Mouse (Mus musculus) frontal cortex, adult (tissue): ENCODE data around the gene Nudt19.
A peak's percentile ranks its signal among the peaks of the same experiment; 100 is the strongest.
"Not testable (repeated sequence)": the region's sequence is repeated elsewhere in the genome, so short reads cannot be mapped to it uniquely, and the experiment has no call there.

ENCODE experiments used
- ATAC-seq: cut with Nextera tagmentation; 2 replicates; pipeline ENCODE4 v1.9.2; 2017; ENCODE audit warnings: mild to moderate bottlenecking, moderate library complexity, mixed read lengths; ENCODE audit not compliant: low TSS enrichment

The Nudt19 gene

DNA sequence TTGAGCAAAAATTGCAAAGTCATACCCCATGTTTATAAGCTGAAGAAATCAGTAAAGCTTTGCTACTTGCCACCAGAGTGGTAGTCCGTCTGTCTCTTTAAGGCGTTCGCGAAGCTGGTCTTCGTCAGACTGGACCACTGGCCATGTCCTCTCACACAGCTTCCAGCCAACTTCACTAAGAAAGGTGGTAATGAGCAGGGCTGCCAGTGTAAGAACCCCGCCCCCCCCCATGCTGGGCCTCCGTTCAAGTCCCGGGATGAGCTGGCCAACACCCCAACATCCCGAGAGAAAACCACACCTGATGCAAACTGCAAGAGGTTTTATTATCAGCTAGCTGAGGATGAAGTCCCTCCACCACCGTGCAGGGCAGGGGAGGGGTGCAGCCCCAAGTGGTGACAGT, 8.8 kb upstream of the Nudt19 start:
- not testable (repeated sequence) for ATAC-seq

DNA sequence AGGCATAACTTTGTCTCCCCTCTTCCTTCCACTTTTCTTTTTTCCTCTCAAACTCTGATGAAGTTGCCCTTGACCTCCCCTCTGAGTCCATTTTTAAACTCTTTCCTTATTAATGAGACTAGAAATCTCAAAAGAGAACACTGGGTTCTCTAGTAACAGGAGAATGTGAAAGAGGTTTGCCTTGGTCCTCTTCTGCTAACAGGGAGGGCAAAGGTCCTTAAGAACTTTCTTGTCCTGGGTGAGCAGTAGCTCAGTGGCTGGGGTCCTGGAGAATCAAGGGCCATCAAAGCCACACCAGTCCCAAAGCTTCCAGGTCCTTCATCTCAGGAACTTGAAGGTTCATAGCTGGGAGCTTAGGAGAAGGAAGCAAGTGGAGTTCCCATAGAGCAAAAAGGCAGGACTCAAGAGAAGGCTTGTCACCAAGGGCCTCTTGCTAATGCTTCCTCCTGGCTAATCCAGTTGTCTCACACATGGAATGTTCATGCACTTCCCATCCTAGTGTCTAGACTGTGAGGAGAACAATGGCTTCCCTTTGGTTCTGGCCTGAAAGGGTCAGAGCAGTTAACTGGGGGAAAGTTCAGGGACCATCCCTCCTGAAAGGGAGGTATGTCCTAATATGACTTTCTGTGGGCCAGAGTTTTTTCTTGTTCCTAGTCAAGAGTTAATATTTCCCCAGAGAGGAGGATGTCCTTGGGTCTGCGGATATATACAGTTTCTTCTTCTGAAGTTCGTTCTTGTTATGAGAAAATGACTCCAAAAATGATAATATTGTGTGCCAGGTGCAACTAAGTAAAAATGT, 8.2 kb upstream of the Nudt19 start:
- ATAC-seq: no peak

GRCm38 (mm10) chr7:35563071-35563470, 7.0 kb upstream of the Nudt19 start:
- no peak for ATAC-seq

DNA sequence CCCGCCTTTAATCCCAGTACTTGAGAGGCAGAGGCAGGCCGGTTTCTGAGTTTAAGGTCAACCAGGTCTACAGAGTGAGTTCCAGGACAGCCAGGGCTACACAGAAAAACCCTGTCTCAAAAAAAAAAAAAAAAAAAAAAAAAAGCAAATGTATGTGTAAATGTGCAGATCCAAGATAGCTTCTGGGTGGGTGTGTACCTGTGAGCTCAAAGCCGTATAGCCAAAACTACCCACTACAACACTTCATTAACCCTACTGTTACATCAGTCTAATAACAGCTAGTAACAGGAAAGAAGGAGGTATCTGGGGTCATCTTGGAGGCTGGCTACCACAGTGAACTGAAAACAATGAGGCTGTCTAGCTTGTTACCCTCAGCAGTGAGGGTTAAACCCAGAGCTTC, 3.7 kb upstream of the Nudt19 start:
- no peak for ATAC-seq

GRCm38 (mm10) chr7:35558681-35559080, 2.6 kb upstream of the Nudt19 start:
- no peak for ATAC-seq

DNA sequence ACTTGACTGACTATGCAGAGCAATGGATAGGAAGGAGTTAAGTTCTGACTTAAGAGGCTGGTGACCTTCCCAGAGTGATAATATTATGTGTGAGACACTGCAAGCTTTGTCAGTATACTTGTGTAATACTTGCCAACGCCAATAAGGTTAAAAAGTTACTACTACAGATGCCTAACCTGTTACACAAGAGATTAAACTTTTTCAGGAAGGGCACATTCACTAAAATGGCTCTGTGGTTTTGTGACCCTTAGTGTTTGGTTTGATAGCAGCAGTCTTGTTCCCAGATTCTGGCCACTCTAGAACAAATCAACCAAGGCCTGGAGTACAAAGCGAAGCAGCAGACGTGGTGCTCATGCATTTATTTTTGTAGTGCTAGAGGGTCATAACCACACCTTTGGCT, 1.5 kb upstream of the Nudt19 start:
- no peak for ATAC-seq

DNA sequence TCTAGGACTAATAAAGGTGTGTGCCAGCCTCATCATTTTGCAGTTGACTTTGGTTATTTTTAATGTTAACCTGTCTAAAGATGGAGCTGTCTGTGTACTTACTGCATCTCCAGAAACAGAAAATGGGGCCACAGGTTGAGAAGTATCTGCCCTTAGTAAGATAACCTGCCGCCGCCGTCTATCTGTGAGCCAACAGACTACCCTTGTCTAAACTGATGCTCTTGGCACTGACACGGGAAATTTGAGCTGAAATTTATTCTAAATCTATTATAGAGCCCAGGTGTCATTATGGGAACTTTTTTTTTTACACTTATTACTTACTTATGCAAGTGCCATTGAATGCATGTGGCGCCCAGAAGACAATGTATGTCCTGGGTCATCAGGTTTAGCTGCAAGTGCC, 801 bp upstream of the Nudt19 start:
- ATAC-seq: no peak

GRCm38 (mm10) chr7:35555224-35556204, 590 bp downstream of the Nudt19 start:
- ATAC-seq: peak; percentile 85

GRCm38 (mm10) chr7:35554605-35555175, 1.4 kb downstream of the Nudt19 start:
- ATAC-seq: peak; percentile 29; the same call in 1 of the 2 replicates

- no peak for ATAC-seq
These were observed 2.1 kb downstream of the Nudt19 start for GRCm38 (mm10) chr7:35553751-35554604.

DNA sequence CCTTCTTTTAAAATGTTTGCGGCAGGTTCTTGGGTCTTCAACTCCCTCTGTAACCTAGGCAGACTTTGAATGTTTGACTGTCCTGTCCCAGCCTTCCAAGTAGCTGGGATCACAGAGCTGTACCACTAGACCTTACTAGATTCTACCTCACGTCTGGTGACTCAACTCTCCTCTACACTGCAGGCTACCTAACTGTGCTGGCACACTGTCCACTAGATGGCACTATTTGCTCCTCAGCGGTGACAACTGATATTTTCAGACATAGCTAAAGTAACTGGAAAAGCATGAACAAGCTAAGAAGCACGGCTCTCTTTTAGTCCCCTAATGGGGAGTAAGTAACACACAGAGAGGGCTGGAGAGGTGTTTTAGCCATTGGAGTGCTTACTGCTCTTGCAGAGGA, 10.2 kb downstream of the Nudt19 start:
- peak; percentile 93 for ATAC-seq

GRCm38 (mm10) chr7:35537562-35537961, 18.5 kb downstream of the Nudt19 start, which contains the start of gene Tdrd12:
Tdrd12 (minus strand) TSS chr7:35537745.
- ATAC-seq: no peak

GRCm38 (mm10) chr7:35535750-35536512, 20.2 kb downstream of the Nudt19 start:
- ATAC-seq: no peak

DNA sequence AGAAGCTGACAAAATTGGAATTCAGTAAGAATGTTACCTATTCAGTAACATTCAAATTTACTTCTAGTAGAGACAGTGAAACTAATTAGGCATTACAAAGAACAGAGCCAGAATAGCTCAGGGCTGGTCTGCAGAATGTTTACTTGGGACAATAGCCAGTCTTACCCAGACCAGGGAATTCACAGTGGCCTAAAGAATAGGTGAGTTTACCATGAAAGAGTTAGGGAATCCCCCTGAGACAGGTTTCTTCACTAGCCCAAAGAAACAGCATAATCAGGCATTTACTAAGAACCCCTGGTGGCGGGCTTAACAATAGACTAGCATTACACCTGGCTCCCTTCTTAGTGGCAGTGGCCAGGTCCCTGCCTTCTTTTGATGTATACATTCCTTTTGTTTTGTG, 25.6 kb downstream of the Nudt19 start:
- not testable (repeated sequence) for ATAC-seq

- no peak for ATAC-seq
These were observed 26.1 kb downstream of the Nudt19 start for GRCm38 (mm10) chr7:35530026-35530425.

DNA sequence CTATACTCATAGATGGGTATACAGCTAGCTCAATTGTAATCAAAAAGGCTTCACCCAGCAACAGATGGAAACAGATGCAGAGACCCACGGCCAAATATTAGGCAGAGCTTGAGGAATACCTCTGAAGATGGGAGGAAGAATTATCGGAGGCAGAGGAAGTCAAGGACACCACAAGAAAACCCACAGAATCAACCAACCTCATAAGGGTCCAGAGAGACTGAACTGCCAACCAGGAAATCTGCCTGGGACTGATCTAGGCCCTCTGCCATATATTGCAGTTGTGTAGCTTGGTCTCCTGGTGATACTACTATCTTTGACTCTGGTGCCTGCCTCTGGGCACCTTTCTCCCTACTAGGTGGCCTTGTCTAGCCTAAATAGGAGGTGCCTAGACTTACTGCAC, 29.3 kb downstream of the Nudt19 start:
- ATAC-seq: no peak

DNA sequence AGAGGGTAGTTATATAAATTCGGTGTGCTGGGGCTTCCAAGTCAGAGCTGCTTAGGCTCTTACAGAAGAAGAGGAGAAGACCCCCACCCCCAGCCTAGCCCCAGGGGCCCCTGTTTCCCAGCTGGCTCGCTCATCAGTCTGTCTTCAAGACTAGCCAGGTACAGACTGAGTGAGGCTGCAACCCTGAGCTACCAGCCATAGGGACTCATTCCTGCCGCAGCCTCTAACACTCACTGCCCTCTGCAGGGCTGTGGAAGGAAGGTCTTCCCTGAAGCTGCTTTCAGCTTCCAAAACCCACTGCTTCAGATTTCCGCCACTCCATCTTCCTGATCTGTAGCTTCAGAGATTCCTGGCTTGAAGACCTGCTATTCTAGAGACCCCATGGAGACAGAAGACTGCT, 54.1 kb downstream of the Nudt19 start:
- peak; percentile 72 for ATAC-seq

DNA sequence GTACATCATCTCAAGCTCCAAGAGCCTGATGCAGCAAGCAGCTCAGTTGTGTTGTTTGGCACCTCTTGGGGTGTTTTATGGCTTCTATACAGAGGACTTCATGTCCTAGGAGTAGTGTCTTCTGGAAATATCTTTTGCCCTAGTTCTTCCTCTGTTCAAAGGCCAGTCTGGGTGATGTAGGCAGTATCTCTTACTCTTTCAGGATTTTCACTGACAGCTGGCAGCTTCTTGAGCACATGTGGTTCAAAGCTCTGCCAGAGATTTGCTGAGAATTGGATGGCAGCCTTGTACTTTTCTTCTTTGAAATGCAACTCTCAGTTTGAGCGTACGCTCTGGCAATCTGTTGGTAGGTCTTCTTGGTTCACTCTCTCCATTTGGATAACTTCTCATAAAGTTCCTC, 58.6 kb downstream of the Nudt19 start:
- ATAC-seq: peak; percentile 88
